Mouse (Mus musculus) C3H10T1/2 (cell line): ENCODE measurements around the gene Nadk. TPM values are rescaled to one million over a fixed set of nuclear protein-coding genes. Genes with fewer than 3 reads are reported as not detected.

Experiments
- polyA plus RNA-seq, 2 experiments: library from polyadenylated mRNA; unstranded; fragments of >200 nt; fragmentation: generic; extraction: Trizol; gene quantifications; one replicate each; pipeline ENCODE4 v1.2.1; 2012; ENCODE audit warnings: missing spikeins in 2 of 2

Nadk gene
- polyA plus RNA-seq: 10 to 100 TPM; 53.5 to 67.2 TPM

GRCm38 (mm10) chr4:155561661-155562442, at the start of gene Nadk:
Nadk (plus strand) TSS chr4:155562378.

GRCm38 (mm10) chr4:155601091-155601996, 39.2 kb downstream of the Nadk start, which contains the start of gene Slc35e2:
Slc35e2 (plus strand) TSS chr4:155601416.

GRCm38 (mm10) chr4:155624338-155625291, 62.4 kb downstream of the Nadk start, which contains the start of gene Cdk11b:
Cdk11b (plus strand) TSS chr4:155624854.

Other genes with a start within 250 kb of the Nadk start
- under 1 TPM in 1 of 2 experiments, not detected in 1; 0.05 TPM for gene Prkcz, start 201.0 kb upstream of the Nadk start, polyA plus RNA-seq
- gene Gabrd, start 164.3 kb upstream of the Nadk start, polyA plus RNA-seq: not detected
- 1 to 10 TPM in 1 of 2 experiments, under 1 TPM in 1; 0.70 to 1.7 TPM for gene Cfap74, start 153.2 kb upstream of the Nadk start, polyA plus RNA-seq
- under 1 TPM in 1 of 2 experiments, not detected in 1; 0.09 TPM for gene Tmem52, start 93.3 kb upstream of the Nadk start, polyA plus RNA-seq
- 100 to 1,000 TPM; 154 to 245 TPM for gene Gnb1, start 71.0 kb upstream of the Nadk start, polyA plus RNA-seq
- 1 to 10 TPM; 1.0 to 3.9 TPM for gene Slc35e2, start 39.0 kb downstream of the Nadk start, polyA plus RNA-seq
- 10 to 100 TPM; 15.6 to 33.6 TPM for gene Cdk11b, start 62.5 kb downstream of the Nadk start, polyA plus RNA-seq
- not detected for gene Gm10563, start 83.0 kb downstream of the Nadk start, polyA plus RNA-seq
- 1 to 10 TPM in 1 of 2 experiments, under 1 TPM in 1; 0.05 to 1.8 TPM for gene Mmp23, start 91.0 kb downstream of the Nadk start, polyA plus RNA-seq
- gene Mib2, start 106.8 kb downstream of the Nadk start, polyA plus RNA-seq: 10 to 100 TPM in 1 of 2 experiments, 1 to 10 TPM in 1; 8.5 to 42.3 TPM
- 10 to 100 TPM; 12.0 to 17.9 TPM for gene Fndc10, start 132.0 kb downstream of the Nadk start, polyA plus RNA-seq
- 10 to 100 TPM; 45.5 to 49.1 TPM for gene Ssu72, start 142.4 kb downstream of the Nadk start, polyA plus RNA-seq
- gene Tmem240, start 172.4 kb downstream of the Nadk start, polyA plus RNA-seq: 1 to 10 TPM in 1 of 2 experiments, under 1 TPM in 1; 0.80 to 4.2 TPM
- gene Atad3a, start 198.7 kb downstream of the Nadk start, polyA plus RNA-seq: 10 to 100 TPM; 24.7 to 55.2 TPM
- gene Vwa1, start 212.3 kb downstream of the Nadk start, polyA plus RNA-seq: under 1 TPM; 0.07 to 0.22 TPM
- under 1 TPM; 0.02 to 0.22 TPM for gene Tmem88b, start 223.5 kb downstream of the Nadk start, polyA plus RNA-seq
- under 1 TPM in 1 of 2 experiments, not detected in 1; 0.11 TPM for gene Ankrd65, start 228.1 kb downstream of the Nadk start, polyA plus RNA-seq
- gene Mrpl20, start 240.5 kb downstream of the Nadk start, polyA plus RNA-seq: 100 to 1,000 TPM in 1 of 2 experiments, 10 to 100 TPM in 1; 99.5 to 291 TPM